Mouse (Mus musculus) megakaryocyte, embryonic 14.5 days (primary cell): ENCODE measurements around the gene Atf6.

Experiments
- FLI1 ChIP-seq: IDR thresholded peaks from 2 replicates; pipeline ENCODE4 v1.6.1; 2012; ENCODE audit warnings: low read length, inconsistent platforms, mixed read lengths
- GATA1 ChIP-seq: IDR thresholded peaks from 3 replicates; pipeline ENCODE4 v1.6.1; 2012; ENCODE audit warnings: mixed read lengths, low read length, inconsistent platforms, borderline replicate concordance

DNA sequence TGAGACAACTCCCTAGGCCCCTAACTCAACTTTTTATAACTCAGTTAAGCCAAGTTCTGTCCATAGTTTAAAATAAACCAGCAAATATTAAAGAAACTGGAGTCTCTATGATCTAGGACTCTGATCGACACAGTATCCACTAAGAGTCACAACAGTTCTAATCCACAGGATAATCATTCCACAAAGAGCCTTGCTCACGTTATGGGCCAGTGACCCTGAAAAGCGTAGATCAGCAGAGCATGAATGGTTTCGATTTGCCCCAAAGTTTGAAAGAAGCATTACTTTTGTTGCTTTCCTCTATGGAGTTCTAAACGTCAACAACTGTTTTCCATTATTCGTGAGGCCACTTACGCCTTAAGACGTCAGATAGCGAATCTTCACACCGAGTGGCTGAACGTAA lies 62.9 kb downstream of the Atf6 start:
- TF ChIP-seq GATA1 (no peak), FLI1 (no peak)
